Mouse (Mus musculus): ENCODE data around the gene Lipc.
"Not testable (repeated sequence)": the region's sequence is repeated elsewhere in the genome, so short reads cannot be mapped to it uniquely, and the experiment has no call there.

The Lipc gene

DNA sequence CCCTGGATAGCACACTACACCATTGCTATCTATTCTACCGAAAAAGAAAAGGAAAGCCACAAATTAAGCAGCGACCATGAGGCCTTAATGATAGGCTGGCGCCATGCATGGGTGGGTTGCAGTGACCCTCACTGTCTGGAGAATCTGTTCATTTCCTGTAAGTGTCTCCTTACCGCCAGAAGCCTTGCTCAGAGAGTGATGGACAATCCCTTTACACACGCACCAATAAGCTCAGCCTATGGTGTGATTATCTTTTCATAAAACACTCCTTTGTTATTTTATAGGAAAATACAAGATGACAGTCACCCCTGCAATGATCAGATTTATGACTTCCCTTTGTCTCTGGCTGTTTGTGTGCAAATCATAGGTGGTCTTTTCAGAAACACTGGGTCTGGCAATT is 92.8 kb downstream of the Lipc start:
- no peak for DNase-seq (ENCODE audit: low spot score in 2 of 2)

DNA sequence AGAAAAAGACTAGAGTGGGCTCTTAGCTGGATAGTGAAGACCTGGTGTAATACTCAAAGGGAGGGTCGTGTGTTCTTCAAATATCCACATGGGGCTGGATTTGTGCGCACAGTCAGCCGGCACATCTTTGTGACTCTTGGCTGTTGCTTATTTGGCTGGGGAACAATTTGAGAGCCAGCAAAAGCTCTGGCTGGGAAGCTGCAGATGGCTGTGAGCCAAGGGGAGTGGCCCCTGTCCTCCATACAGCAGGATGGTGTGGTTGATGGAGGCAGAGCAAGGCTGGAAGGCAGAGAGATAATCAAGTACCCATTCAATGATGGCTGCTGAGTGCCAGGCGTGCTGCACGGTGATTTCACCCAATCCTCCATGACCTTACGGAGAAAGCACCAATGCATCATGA is 96.2 kb downstream of the Lipc start:
- no peak for DNase-seq (ENCODE audit: low spot score in 2 of 2)

DNA sequence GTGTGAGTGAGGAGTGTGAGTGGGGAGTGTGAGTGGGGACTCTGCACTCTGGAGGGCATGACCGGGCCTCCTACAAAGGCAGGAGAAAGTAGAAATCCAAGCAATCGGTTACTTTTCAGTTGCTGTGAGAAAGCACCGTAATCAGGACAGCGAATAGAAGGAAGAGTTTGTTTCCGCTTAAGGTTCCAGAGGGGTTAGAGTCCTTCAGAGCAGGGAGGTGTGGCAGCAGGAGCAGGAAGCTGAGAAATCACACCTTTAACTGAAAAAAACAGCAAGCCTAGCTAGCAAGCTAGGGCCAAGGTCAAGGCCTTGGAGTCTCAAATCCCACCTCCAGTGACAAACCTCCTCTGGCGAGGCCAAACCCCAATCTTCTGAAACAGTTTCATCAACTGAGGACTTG is 97.1 kb downstream of the Lipc start:
- DNase-seq (ENCODE audit: low spot score in 2 of 2): no peak

DNA sequence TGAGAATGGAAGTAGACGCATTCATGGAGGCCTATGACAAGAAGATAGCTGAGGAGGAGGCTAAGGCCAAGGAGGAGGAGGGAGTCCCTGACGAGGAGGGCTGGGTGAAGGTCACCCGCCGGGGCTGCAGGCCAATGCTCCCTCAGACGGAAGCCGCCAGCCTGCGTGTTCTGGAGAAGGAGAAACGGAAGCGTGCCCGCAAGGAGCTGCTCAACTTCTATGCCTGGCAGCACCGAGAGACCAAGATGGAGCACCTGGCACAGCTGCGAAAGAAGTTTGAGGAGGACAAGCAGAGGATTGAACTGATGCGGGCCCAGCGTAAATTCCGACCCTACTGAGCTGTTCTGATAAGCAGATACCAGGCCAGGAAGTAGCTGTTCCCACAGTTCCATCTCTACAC is 98.9 kb downstream of the Lipc start:
- not testable (repeated sequence) for DNase-seq (ENCODE audit: low spot score in 2 of 2)

DNA sequence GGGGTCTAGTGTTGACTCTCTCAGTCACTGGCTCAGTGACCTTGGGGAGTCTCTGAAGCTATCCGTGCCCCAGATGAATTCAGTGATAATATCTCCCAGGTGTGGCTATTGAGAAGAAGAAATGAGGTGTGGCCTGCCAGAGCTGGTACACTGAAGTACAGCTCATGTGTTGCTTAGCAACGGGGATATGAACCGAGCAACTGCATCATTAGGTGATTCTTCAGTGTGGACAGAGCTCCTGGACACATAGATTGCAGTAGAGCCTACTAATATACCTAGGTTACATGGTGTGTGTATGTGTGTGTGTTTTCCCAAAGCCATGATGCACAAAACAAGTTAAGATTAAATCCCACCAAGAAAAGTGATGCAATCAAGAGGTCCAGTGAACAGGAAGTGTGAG is 100.5 kb downstream of the Lipc start:
- no peak for DNase-seq (ENCODE audit: low spot score in 2 of 2)

DNA sequence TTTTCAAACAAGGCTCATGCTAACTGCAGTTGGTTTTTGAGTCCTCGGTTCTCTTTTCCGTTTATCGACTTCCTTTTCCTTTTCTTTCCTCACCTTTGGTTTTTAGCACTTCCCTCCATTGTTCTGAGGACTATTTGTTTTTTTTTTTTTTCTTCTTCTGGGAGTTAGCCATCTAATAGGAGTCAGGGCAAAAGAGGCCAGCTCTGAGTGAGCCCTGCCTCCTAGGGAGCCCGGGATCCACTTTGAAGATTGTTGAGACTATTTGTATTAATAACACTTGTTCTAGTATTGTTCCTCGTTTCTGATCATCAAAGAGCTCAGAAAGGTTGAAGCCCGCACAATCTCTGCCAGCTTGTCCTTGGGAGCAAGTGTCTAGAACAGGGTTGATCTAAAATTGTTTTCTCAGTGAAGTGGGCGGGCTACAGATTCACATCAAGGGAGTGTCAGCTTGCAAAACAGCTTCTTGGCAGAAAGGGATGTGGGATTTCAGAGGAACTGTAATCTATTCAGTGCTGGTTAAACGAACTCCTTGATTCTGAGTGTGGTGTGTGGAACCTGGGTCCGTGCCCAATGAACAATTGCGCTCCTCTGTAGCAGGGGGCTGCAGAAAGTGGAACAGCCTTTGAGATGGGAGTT is 103.8 kb downstream of the Lipc start:
- no peak for DNase-seq (ENCODE audit: low spot score in 2 of 2)

DNA sequence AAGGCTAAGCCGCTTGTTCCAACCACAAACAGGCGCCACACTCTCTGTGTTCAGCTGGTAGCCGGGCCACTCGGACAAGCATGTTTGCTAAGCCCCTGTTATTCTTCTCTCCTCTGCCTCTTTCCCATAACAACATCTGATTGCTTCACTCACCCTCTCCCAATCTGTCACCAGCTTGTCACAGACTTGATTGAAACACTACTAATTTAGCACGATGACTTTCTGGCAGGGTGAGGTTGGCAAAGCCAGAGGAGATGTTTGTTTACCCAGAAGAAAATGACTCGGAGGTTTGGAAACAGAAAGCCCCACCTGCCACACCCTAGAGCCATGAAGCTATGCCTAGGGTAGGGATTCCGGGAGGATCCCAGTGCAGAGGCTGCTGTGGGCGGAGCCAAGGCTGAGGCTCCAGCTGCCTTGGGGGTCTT is 104.4 kb downstream of the Lipc start:
- peak; percentile 18 to 44 for DNase-seq (ENCODE audit: low spot score in 2 of 2)

DNA sequence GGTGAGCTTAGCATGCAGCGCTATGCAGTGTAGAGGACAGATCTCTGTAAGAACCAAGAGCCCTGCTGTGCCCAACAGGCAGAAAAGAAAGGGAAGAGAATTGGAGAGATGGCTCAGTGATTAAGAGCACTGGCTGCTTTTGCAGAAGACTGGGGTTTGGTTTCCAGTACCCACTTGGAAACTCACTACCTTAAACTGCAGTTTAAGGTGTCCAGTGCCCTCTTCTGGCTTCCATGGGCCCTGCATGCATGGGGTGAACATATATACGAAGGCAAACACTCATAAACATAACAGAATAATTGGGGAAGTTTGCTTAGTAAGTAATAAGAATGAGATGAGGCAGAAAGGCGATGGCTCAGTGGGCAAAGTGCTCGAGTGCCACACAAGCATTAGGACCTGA is 108.8 kb downstream of the Lipc start:
- no peak for DNase-seq (ENCODE audit: low spot score in 2 of 2)

DNA sequence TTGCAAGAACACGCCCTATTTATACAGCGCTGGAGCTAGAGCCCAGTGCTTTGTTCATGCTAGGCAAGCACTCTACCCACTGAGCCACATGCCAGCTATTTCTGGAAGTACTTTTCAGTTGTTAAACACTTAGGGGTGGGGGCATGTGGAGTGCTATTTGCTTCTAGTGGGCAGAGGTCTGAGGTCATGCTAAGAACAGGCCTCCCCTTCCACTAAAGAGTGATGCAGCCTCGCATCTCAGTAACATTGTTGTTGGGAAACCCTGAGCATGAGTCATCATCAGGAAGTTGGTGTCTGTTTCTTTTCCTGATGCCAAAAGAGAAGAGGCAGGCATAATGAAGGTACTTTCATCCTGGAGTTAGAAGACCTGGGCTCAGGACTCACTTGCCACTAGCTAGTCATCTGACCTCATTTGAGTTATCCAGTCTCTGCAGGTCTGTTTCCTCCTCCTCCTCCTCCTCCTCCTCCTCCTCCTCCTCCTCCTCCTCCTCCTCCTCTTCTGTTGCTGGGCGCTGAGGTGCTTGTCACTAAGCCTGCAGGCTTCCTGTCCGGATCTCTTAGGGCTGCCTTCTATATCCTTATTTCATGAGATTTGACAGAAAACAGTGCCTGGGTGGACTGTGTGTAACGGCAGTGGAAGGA is 109.6 kb downstream of the Lipc start:
- peak in 1 of 2 experiments; percentile 16 for DNase-seq (ENCODE audit: low spot score in 2 of 2)

DNA sequence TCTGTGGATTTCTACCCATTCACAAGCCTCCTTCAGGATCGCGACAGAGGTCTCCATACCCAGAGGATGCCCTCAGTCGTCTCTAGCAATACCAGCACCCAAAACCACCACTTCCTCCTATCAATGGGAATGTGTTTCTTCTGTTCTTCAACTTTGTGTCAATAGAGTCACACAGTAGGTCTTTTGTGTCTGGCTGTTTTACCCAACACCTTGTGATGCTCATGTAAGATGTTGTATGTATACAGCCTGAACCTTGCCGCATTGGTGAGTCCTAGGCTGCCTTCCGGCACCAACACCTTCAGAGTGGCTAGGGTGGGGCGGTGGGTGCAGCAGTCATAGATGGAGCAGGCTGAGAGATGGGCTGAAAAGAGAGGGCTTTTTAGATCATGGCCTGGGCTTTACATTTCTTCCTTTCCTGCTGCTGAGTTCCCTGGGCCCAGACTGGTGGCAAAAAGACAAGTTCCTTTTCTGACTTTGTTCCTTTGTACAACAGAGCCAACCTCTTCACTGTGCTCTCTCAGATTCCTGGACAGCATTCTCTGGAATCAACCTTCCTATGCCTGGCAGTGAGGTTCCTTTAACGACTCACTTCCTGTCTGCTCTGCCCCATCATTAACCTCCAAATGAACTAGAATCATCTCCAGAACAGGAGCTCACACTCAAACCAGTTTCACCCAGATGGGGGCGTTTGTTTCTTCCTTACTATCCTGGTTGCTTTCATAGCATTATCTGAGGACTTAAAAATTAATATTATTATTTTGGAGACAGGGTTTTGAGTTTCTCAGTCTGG is 110.4 kb downstream of the Lipc start:
- no peak for DNase-seq (ENCODE audit: low spot score in 2 of 2)

DNA sequence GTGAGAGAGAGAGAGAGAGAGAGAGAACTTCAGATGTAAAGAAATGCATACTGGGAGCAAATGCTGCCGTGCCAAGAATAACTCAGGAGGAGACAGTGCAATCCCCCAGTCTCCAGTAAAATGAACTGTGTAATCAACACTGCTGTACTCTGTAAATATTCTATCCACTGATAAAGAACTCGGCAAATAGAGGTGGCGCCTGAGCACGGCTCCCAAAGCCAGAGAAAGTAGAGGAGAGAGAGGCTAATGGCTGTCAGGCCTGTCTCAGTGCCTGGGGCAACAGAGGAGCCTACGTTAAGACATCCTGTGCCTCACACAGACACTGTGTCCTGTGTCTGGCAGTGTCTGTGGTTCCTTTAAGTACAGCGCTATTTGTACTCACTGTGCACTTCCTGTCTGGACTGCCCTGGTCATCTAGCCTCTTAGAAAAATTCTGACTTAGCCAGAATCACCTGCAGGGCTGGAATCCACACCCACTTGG is 111.1 kb downstream of the Lipc start:
- peak; percentile 31 to 54 for DNase-seq (ENCODE audit: low spot score in 2 of 2)

DNA sequence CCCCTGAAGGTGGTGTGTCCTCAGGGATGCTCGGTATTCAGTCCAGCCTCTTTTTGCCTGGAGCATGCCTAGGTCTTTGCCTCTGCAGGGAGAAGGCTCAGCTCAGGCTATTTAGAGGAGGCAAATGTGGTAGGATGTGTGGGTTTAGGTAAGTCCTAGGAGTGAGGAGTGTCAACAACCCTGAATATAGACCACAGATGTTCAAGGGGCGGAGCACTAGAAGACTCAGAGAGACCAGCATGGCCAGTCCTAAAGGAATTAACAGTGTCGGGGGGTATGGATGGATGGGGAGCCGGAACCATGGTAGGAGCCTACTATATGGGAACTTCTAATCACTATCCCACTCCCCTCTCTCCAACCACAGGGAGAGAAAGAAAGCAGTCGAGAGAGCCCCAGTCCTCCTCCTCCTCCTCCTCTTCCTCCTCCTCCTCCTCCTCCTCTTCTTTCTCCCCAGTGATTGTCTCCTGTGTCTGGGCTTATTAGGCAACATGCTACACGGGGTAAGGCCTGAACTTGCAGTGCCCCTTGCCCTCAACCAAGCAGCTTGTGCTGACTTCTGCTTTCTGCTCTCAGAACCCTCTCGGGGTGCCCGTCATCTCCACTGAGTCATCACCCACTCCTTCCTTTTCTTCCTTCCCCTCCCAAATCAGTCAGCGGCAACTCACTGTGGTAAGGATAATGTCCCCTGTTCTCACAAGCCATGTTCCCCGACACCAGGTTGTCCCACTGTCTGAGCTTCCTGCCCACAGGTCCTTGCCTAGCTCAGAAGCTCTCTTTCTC is 113.7 kb downstream of the Lipc start:
- peak in 1 of 2 experiments; percentile 62 for DNase-seq (ENCODE audit: low spot score in 2 of 2)

DNA sequence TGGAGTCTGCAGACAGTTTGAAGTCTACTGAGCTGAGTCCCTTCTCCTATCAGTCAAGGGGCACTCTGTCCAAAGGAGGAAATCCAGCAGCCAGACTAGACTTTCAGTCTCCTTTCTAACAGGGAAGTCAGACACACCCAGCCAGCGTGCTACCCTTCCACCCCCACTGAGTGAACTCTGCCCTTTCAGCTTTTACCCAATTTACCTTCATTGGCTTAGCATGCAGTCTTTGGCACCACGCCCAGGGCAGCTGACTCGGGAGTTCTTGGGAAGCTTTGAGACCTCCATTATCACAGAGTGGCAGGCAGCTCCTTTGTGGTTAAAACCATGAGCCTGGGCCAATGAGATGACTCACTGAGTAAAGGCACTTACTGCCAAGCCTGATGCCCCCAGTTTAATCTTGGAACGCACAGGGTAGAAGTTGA is 117.3 kb downstream of the Lipc start:
- peak; percentile 28 to 32 for DNase-seq (ENCODE audit: low spot score in 2 of 2)

DNA sequence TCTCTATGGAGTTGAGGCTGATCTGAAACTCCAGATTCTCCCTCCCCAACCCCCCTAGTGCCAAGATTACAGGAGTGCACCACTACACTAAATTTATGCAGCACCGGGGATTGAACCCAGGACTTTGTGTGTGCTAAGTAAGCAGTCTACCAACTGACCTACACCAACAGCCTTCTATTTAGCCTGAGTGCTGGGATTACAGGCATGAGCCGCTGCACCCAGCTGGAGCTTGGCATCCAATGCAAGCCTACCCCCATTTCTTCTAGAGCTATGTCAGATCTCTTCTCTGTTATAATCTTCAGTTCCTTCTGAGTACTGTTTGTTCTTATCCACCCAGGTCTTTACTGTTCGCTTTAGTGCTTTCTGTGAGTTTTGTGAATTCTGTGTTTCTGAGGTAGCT is 117.8 kb downstream of the Lipc start:
- DNase-seq (ENCODE audit: low spot score in 2 of 2): no peak

DNA sequence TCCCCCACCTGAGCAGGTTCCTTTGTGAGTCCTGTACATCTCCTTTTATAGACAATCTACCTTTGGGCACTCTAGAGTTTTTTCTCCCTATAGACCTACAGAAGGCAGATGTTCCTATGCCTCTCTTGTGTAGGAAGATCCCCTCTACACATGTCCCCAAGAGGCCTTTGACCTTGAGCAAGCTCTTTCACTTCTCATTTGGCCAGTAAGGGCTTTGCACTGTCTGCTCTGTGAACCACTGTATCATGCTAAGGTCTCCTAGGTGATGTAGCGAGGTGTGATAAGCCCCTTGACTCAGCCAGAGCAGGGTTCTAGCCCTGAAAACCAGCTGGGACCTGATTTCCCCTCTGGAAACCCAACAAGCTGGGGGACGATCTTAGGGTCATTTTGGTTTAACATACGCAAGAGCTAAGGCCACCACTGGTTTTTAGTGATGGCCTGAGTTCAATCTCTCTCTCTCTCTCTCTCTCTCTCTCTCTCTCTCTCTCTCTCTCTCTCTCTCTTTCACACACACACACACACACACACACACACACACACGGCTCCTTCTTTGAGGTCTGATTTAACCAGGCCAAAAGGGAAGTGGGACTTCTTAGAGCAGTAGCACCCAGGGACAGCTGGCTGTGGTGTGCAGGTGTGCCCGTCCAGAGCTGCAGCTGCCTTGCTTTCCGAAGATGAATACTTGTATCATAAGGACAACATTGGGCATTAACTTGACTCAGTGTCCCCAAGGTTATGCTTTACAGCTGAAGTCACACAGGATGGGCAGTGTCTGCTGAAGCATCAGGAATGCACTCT is 118.7 kb downstream of the Lipc start:
- DNase-seq (ENCODE audit: low spot score in 2 of 2): peak in 1 of 2 experiments; percentile 33

DNA sequence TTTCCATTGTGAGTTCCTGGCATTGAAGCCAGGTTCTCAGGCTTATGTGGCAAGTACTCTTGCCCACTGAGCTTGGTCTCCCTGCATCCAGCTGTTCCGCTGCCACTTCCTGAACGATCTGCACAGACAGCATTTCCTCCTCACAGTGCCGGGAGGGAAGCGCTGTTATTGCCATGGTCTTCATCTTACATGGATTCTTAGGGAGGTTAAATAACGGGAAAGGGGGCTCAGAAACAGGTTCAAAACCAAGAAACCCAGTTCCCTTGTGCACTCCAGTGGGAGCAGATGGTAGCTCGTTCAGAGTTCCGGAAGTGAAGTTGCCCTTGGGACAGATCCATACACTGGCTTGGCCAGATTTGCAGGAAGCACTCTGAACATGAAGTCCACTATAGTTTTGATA is 119.8 kb downstream of the Lipc start:
- DNase-seq (ENCODE audit: low spot score in 2 of 2): no peak

DNA sequence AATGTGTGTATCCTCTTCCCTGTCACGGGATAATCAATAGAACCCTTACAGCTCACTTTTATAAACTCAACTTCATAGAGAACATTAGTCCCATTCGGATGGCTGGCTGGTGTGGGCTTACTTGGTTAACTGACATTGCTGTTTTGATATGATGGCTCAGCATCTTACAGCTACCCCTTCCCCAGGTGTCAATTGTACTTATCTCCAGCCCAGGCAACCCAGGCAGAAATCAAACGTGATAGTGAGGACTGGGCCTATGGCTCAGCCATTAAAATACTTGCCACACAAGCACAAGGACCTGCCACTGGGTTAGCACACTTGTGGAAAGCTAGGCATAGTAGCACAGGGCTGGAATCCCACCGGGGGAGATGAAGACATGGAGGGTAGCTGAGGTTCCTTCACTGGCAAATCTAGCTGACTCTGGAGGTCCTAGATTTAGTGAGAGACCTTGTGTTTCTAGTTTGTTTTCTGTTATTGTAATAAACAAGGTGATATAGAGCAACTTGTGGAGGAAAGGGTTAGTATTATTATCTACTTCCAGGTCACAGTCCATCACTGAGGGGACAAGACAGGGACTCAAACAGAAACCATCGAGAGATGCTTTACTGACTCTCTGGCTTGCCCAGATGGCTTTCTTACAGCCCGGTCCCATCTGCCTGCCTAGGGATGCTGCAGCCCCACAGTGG is 121.0 kb downstream of the Lipc start:
- no peak for DNase-seq (ENCODE audit: low spot score in 2 of 2)

DNA sequence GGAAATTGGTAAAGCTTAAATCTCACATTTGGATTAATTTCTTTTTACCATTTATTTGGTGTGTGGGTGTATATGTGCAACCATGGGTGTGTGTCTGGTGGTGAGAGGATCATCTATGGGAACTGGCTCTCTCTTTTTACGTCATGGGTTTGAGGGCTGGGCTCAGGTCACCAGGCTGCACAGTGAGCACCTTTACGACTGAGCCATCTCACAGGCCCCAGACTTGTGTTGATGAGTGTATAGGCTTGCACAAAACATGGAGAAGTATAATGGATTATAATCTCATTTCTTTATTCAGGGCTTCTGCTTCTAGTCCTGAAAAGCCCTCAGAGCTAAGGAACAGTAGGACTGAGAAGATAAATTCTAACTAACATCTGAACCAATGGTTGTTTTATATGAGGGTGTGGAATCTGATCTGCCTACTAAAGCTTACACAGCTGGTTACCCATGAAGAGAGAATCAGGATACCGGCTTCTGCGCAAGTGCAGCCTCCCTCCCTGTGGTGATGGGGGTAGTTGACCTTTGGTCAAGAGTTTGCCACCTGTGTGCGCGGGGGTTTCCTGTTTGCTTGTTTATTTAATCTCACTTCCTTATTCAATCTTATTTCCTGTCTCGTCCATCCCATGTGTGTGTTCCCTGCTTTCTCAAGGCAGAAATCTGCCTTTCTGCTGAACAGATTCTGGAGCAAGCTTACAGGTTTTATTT is 122.1 kb downstream of the Lipc start:
- no peak for DNase-seq (ENCODE audit: low spot score in 2 of 2)

DNA sequence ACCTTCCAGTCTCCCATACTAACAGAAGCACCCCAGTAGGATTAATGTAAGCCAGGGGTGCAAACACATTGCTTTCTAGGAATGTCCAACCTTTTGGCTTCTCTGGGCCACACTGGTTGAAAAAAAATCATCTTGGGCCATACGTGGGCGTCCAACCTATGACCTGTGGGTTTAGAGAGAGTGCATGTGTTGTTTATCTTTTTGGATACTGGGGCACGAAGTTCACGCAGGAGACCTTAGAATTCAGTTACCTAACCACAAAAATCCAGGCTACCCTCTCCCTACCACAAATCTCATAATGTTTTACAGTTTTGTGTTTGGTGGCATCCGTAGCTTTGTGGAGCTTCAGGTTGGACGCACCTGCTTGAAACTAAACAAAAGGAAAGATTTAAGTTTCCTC is 124.1 kb downstream of the Lipc start:
- DNase-seq (ENCODE audit: low spot score in 2 of 2): no peak

DNA sequence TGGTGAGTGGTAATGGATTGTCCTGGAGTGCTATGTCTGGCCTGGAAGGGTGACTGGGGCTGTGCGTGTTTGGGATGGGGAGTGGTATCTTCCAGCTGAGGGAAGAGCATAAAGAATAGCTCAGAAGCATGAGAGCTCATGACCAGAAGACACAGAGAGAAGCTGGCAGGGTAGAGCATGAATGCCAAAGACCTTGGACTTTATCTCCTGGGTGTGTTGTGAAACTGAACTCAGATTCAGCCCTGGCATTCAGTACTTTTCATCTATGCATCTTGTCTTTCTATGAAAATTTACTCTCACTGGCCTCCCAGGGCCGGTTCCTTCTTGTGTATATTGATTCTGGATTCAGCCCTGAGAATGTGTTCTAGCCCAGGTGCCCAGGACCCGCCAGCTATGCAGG is 127.9 kb downstream of the Lipc start:
- DNase-seq (ENCODE audit: low spot score in 2 of 2): no peak

All from natural killer cell, adult 2 months (primary cell).